Mouse (Mus musculus): ENCODE data around the gene Scpep1. TPM values are rescaled to one million over a fixed set of nuclear protein-coding genes. Genes with fewer than 3 reads are reported as not detected.

The Scpep1 gene
- polyA plus RNA-seq (2015; fragmentation: Nextera tagmentation; extraction: Ambion mirVana): 67.2 and 67.8 TPM in 2 replicates

GRCm38 (mm10) chr11:88955217-88955969 is at the start of gene Scpep1:
TSS of gene Scpep1 (minus strand) at chr11:88955465.
- ATAC-seq (ENCODE audit: low FRiP score, low TSS enrichment): peak; percentile 99
- H3K4me2 ChIP-seq (replicated peaks; ENCODE audit: low read depth): peak within 1 kb of the TSS; percentile 58
- WGBS: 3% methylated on average over 34 of the region's 34 CpGs

GRCm38 (mm10) chr11:89003726-89004125 is 48.5 kb upstream of the Scpep1 start:
- Histone ChIP-seq H3K4me1 (replicated peaks; ENCODE audit: control insufficient read depth, insufficient read depth) (peaks cover 5% of the 10 kb centered on the region; the same call in 1 of the 2 replicates), H3K4me3 (ENCODE audit: low read depth, low read length) (no peak overlapping the region; the same call in 1 of the 2 replicates), H3K9me3 (ENCODE audit: control insufficient read depth, low read length) (no peaks in the 10 kb centered on the region), H3K27ac (replicated peaks) (0 out of 2 replicates have a peak overlapping the region, but pooled peaks have one; percentile 18), H3K36me3 (ENCODE audit: control insufficient read depth, insufficient read depth, low read length) (no peaks in the 10 kb centered on the region), H3K4me2 (replicated peaks; ENCODE audit: low read depth) (peak overlapping the region; percentile 27), H3K27me3 (ENCODE audit: control insufficient read depth, insufficient read depth, low read length) (no peaks in the 10 kb centered on the region), H3K9ac (ENCODE audit: low read length) (peak overlapping the region; percentile 38; the same call in 1 of the 2 replicates)
- 56% methylated on average over 4 of the region's 4 CpGs for WGBS
- no peak for ATAC-seq (ENCODE audit: low FRiP score, low TSS enrichment)
- TF ChIP-seq CTCF (IDR thresholded peaks at IDR 0.05; ENCODE audit: low read depth) (no peak), EP300 (optimal IDR thresholded peaks at IDR 0.05) (no peak)
- no peak for DNase-seq (ENCODE audit: low spot score)

More at GRCm38 (mm10) chr11:88955217-88955969, at the start of gene Scpep1:
- Histone ChIP-seq H3K4me1 (replicated peaks; ENCODE audit: control insufficient read depth, insufficient read depth) (no peaks in the 10 kb centered on the region), H3K9me3 (ENCODE audit: control insufficient read depth, low read length) (no peaks in the 10 kb centered on the region), H3K27ac (replicated peaks) (peak within 1 kb of the TSS; percentile 81), H3K4me3 (ENCODE audit: low read depth, low read length) (peak within 1 kb of the TSS; percentile 52), H3K27me3 (ENCODE audit: control insufficient read depth, insufficient read depth, low read length) (no peaks in the 10 kb centered on the region), H3K9ac (ENCODE audit: low read length) (peak within 1 kb of the TSS; percentile 54), H3K36me3 (ENCODE audit: control insufficient read depth, insufficient read depth, low read length) (0 out of 2 replicates have a peak, but pooled peaks cover 2% of the 10 kb centered on the region)
- peak; percentile 91 for TF ChIP-seq CTCF (IDR thresholded peaks at IDR 0.05; ENCODE audit: low read depth)
- TF ChIP-seq EP300 (optimal IDR thresholded peaks at IDR 0.05): no peak
- DNase-seq (ENCODE audit: low spot score): peak; percentile 98

- Histone ChIP-seq H3K36me3 (ENCODE audit: control insufficient read depth, insufficient read depth, low read length) (no peaks in the 10 kb centered on the region), H3K4me1 (replicated peaks; ENCODE audit: control insufficient read depth, insufficient read depth) (peaks cover 5% of the 10 kb centered on the region; the same call in 1 of the 2 replicates), H3K9me3 (ENCODE audit: control insufficient read depth, low read length) (no peaks in the 10 kb centered on the region), H3K27ac (replicated peaks) (peak overlapping the region; percentile 53; the same call in 1 of the 2 replicates), H3K27me3 (ENCODE audit: control insufficient read depth, insufficient read depth, low read length) (no peaks in the 10 kb centered on the region), H3K4me3 (ENCODE audit: low read depth, low read length) (peak overlapping the region; percentile 22; the same call in 1 of the 2 replicates), H3K4me2 (replicated peaks; ENCODE audit: low read depth) (peak overlapping the region; percentile 77), H3K9ac (ENCODE audit: low read length) (peak overlapping the region; percentile 48)
- no peak for ATAC-seq (ENCODE audit: low FRiP score, low TSS enrichment)
- no peak for DNase-seq (ENCODE audit: low spot score)
- WGBS: 31% methylated on average over 6 of the region's 6 CpGs
- TF ChIP-seq CTCF (IDR thresholded peaks at IDR 0.05; ENCODE audit: low read depth) (no peak), EP300 (optimal IDR thresholded peaks at IDR 0.05) (no peak)
These were observed 47.8 kb upstream of the Scpep1 start for GRCm38 (mm10) chr11:89003078-89003477.

GRCm38 (mm10) chr11:89002621-89003020 is 47.4 kb upstream of the Scpep1 start:
- TF ChIP-seq CTCF (IDR thresholded peaks at IDR 0.05; ENCODE audit: low read depth): no peak
- no peak for TF ChIP-seq EP300 (optimal IDR thresholded peaks at IDR 0.05)
- no peaks in the 10 kb centered on the region for H3K9me3 ChIP-seq (ENCODE audit: control insufficient read depth, low read length)
- H3K36me3 ChIP-seq (ENCODE audit: control insufficient read depth, insufficient read depth, low read length): no peaks in the 10 kb centered on the region
- peak overlapping the region; percentile 22; the same call in 1 of the 2 replicates for H3K4me3 ChIP-seq (ENCODE audit: low read depth, low read length)
- ATAC-seq (ENCODE audit: low FRiP score, low TSS enrichment) (no peak), DNase-seq (ENCODE audit: low spot score) (no peak)
- no peaks in the 10 kb centered on the region for H3K27me3 ChIP-seq (ENCODE audit: control insufficient read depth, insufficient read depth, low read length)
- H3K27ac ChIP-seq (replicated peaks): peak overlapping the region; percentile 53; the same call in 1 of the 2 replicates
- peak overlapping the region; percentile 77 for H3K4me2 ChIP-seq (replicated peaks; ENCODE audit: low read depth)
- peaks cover 5% of the 10 kb centered on the region; the same call in 1 of the 2 replicates for H3K4me1 ChIP-seq (replicated peaks; ENCODE audit: control insufficient read depth, insufficient read depth)
- peak overlapping the region; percentile 48 for H3K9ac ChIP-seq (ENCODE audit: low read length)
- 59% methylated on average over 5 of the region's 5 CpGs for WGBS

- no peaks in the 10 kb centered on the region for H3K27me3 ChIP-seq (ENCODE audit: control insufficient read depth, insufficient read depth, low read length)
- peaks cover 5% of the 10 kb centered on the region; the same call in 1 of the 2 replicates for H3K4me1 ChIP-seq (replicated peaks; ENCODE audit: control insufficient read depth, insufficient read depth)
- H3K27ac ChIP-seq (replicated peaks): no peak overlapping the region
- WGBS: 84% methylated on average over 5 of the region's 5 CpGs
- peak overlapping the region; percentile 77 for H3K4me2 ChIP-seq (replicated peaks; ENCODE audit: low read depth)
- DNase-seq (ENCODE audit: low spot score) (no peak), ATAC-seq (ENCODE audit: low FRiP score, low TSS enrichment) (no peak)
- no peaks in the 10 kb centered on the region for H3K36me3 ChIP-seq (ENCODE audit: control insufficient read depth, insufficient read depth, low read length)
- TF ChIP-seq EP300 (optimal IDR thresholded peaks at IDR 0.05) (no peak), CTCF (IDR thresholded peaks at IDR 0.05; ENCODE audit: low read depth) (no peak)
- peak overlapping the region; percentile 22; the same call in 1 of the 2 replicates for H3K4me3 ChIP-seq (ENCODE audit: low read depth, low read length)
- H3K9me3 ChIP-seq (ENCODE audit: control insufficient read depth, low read length): no peaks in the 10 kb centered on the region
- peak overlapping the region; percentile 48; the same call in 1 of the 2 replicates for H3K9ac ChIP-seq (ENCODE audit: low read length)
These were observed 46.8 kb upstream of the Scpep1 start for GRCm38 (mm10) chr11:89002068-89002467.

All from stomach, postnatal 0 days (tissue).